Mouse (Mus musculus) cerebellum, postnatal 14 days (tissue): ENCODE measurements around the gene Rhbdf2.
A peak's percentile ranks its signal among the peaks of the same experiment; 100 is the strongest.

Experiments used
- DNase-seq, 2 experiments: peaks; one replicate each; pipeline ENCODE4 v3.0.0; 2021; ENCODE audit warnings: mixed read lengths in 2 of 2

Gene Rhbdf2

GRCm38 (mm10) chr11:116642681-116643578, 16.1 kb upstream of the Rhbdf2 start:
- peak; percentile 96 to 98 for DNase-seq

- peak in 1 of 2 experiments; percentile 38 for DNase-seq
These were observed 14.9 kb upstream of the Rhbdf2 start for GRCm38 (mm10) chr11:116641731-116642130.

- DNase-seq, result peak; percentile 66 to 86
These were observed 14.3 kb upstream of the Rhbdf2 start for GRCm38 (mm10) chr11:116641168-116641567.

- peak in 1 of 2 experiments; percentile 52 for DNase-seq
These were observed 9.8 kb upstream of the Rhbdf2 start for GRCm38 (mm10) chr11:116636607-116637006.

GRCm38 (mm10) chr11:116632962-116633361, 6.1 kb upstream of the Rhbdf2 start:
- no peak for DNase-seq

- DNase-seq, result no peak
These were observed 3.5 kb upstream of the Rhbdf2 start for GRCm38 (mm10) chr11:116630171-116630965.

- no peak for DNase-seq
These were observed 2.7 kb upstream of the Rhbdf2 start for GRCm38 (mm10) chr11:116629472-116629871.

- DNase-seq, result peak; percentile 96
These were observed 1.9 kb upstream of the Rhbdf2 start for GRCm38 (mm10) chr11:116628712-116629111.

GRCm38 (mm10) chr11:116627072-116628020, 527 bp upstream of the Rhbdf2 start:
- DNase-seq, result peak; percentile 64 to 82

GRCm38 (mm10) chr11:116625081-116626000, 1.5 kb downstream of the Rhbdf2 start:
- peak; percentile 66 to 83 for DNase-seq

- DNase-seq, result peak; percentile 73 to 82
These were observed 2.5 kb downstream of the Rhbdf2 start for GRCm38 (mm10) chr11:116624131-116624832.

GRCm38 (mm10) chr11:116623281-116624124, 3.3 kb downstream of the Rhbdf2 start:
- DNase-seq, result peak; percentile 50 to 53

GRCm38 (mm10) chr11:116621258-116621704, 5.5 kb downstream of the Rhbdf2 start:
- peak; percentile 84 to 90 for DNase-seq

- DNase-seq, result peak in 1 of 2 experiments; percentile 62
These were observed 6.1 kb downstream of the Rhbdf2 start for GRCm38 (mm10) chr11:116620559-116621253.

GRCm38 (mm10) chr11:116620073-116620472, 6.7 kb downstream of the Rhbdf2 start:
- peak; percentile 36 to 51 for DNase-seq

- DNase-seq, result peak; percentile 50 to 63
These were observed 7.3 kb downstream of the Rhbdf2 start for GRCm38 (mm10) chr11:116619561-116619960.

GRCm38 (mm10) chr11:116619156-116619555, 7.7 kb downstream of the Rhbdf2 start:
- DNase-seq, result peak; percentile 81 to 83

GRCm38 (mm10) chr11:116618666-116619065, 8.2 kb downstream of the Rhbdf2 start:
- peak in 1 of 2 experiments; percentile 35 for DNase-seq

GRCm38 (mm10) chr11:116617641-116618040, 9.2 kb downstream of the Rhbdf2 start:
- DNase-seq, result peak; percentile 74 to 76
